Mouse (Mus musculus) CH12F3 (cell line): Measurements from ENCODE around the gene Frmd6.

ENCODE experiments used
- in situ Hi-C: fragments of 300-500 bp; cut with MboI; formaldehyde crosslinking; loops from 2 replicates; pipeline ENCODE4 v1.14.3; 2020; ENCODE audit warnings: low sequenced_read_pairs

The Frmd6 gene

GRCm38 (mm10) chr12:70824729-70825650, at the start of gene Frmd6:
TSS of gene Frmd6 (plus strand) at chr12:70825514.
- in situ Hi-C loops = no loop called here

- in situ Hi-C loops = no loop called here
Measured at GRCm38 (mm10) chr12:70775609-70776008, 49.7 kb upstream of the Frmd6 start.

- in situ Hi-C loops = no loop called here
Measured at GRCm38 (mm10) chr12:70776683-70777082, 48.6 kb upstream of the Frmd6 start.

GRCm38 (mm10) chr12:70777466-70777865, 47.8 kb upstream of the Frmd6 start:
- in situ Hi-C loops = no loop called here

GRCm38 (mm10) chr12:70777866-70778265, 47.4 kb upstream of the Frmd6 start:
- in situ Hi-C loops = no loop called here

- in situ Hi-C loops = no loop called here
Measured at GRCm38 (mm10) chr12:70778271-70778670, 47.0 kb upstream of the Frmd6 start.

GRCm38 (mm10) chr12:70778724-70779123, 46.6 kb upstream of the Frmd6 start:
- in situ Hi-C loops = no loop called here

GRCm38 (mm10) chr12:70783049-70783448, 42.3 kb upstream of the Frmd6 start:
- in situ Hi-C loops = no loop called here

GRCm38 (mm10) chr12:70783475-70784239, 41.7 kb upstream of the Frmd6 start:
- in situ Hi-C loops = no loop called here

GRCm38 (mm10) chr12:70784240-70784705, 41.0 kb upstream of the Frmd6 start:
- in situ Hi-C loops = no loop called here

GRCm38 (mm10) chr12:70789341-70789740, 36.0 kb upstream of the Frmd6 start:
- in situ Hi-C loops = no loop called here

GRCm38 (mm10) chr12:70793291-70793690, 32.0 kb upstream of the Frmd6 start:
- in situ Hi-C loops = no loop called here

- in situ Hi-C loops = no loop called here
Measured at GRCm38 (mm10) chr12:70794543-70795388, 30.5 kb upstream of the Frmd6 start.

GRCm38 (mm10) chr12:70795389-70795711, 30.0 kb upstream of the Frmd6 start:
- in situ Hi-C loops = no loop called here

- in situ Hi-C loops = no loop called here
Measured at GRCm38 (mm10) chr12:70798496-70798895, 26.8 kb upstream of the Frmd6 start.

- in situ Hi-C loops = no loop called here
Measured at GRCm38 (mm10) chr12:70799231-70800002, 25.9 kb upstream of the Frmd6 start.

- in situ Hi-C loops = no loop called here
Measured at GRCm38 (mm10) chr12:70800086-70800485, 25.2 kb upstream of the Frmd6 start.

- in situ Hi-C loops = no loop called here
Measured at GRCm38 (mm10) chr12:70801361-70801760, 24.0 kb upstream of the Frmd6 start.

GRCm38 (mm10) chr12:70803494-70803893, 21.8 kb upstream of the Frmd6 start:
- in situ Hi-C loops = no loop called here

- in situ Hi-C loops = no loop called here
Measured at GRCm38 (mm10) chr12:70804989-70805388, 20.3 kb upstream of the Frmd6 start.
